19 mouse cellular contexts compared by ENCODE assay signal in genomic region chrX:59585508-59586186, GRCm38 (mm10). TPM values are rescaled to one million over a fixed set of nuclear protein-coding genes. Genes with fewer than 3 reads are reported as not detected.
DNase-seq lines count a peak whose midpoint lies in the region; ATAC-seq and TF ChIP-seq lines count a peak whose summit lies in the region.
"Had no signal": no experiment of that assay in that cellular context is flagged by ENCODE, and none has a peak within 500 bp of the region (broad histone marks: within the 10 kb centered on the region; RNA-seq: fewer than 3 reads in every experiment).

No protein-coding gene starts in this region.

- no peaks in the 10 kb centered on the region for H3K36me3 ChIP-seq in heart, embryonic 13.5 days
- H3K36me3 ChIP-seq in spleen, adult 2 months (ENCODE audit: control insufficient read depth, insufficient read depth, low read length), result no peaks in the 10 kb centered on the region
- H3K36me3 ChIP-seq: hindbrain, embryonic 12.5 days; intestine, embryonic 15.5 days; midbrain, embryonic 13.5 days had no signal

- DNase-seq in heart, postnatal 14 days, result no peak
- no peak for DNase-seq in spleen, adult 2 months (ENCODE audit: low read depth in 1 of 2, low spot score in 2 of 2)
- DNase-seq in spleen, postnatal 10 days (ENCODE audit: low spot score in 2 of 2), result no peak
- peak; percentile 50 for DNase-seq in skeletal muscle tissue, adult 2 months (ENCODE audit: low read depth, low spot score)
- DNase-seq in urinary bladder, postnatal 10 days (ENCODE audit: low spot score), result no peak
- DNase-seq in left cerebral cortex, postnatal 4 days, result no peak
- DNase-seq: adrenal gland, postnatal 10 days; cerebellum, adult 11-12 months; cerebellum, postnatal 36 days; retina, postnatal 1 day; thymus, postnatal 4 days had no signal

- H3K9me3 ChIP-seq in heart, embryonic 13.5 days, result no peaks in the 10 kb centered on the region
- H3K9me3 ChIP-seq: hindbrain, embryonic 12.5 days; intestine, embryonic 15.5 days; midbrain, embryonic 13.5 days had no signal

- no peaks in the 10 kb centered on the region; the same call in 1 of the 2 replicates for H3K27me3 ChIP-seq in heart, embryonic 13.5 days (replicated peaks)
- H3K27me3 ChIP-seq in spleen, adult 2 months (ENCODE audit: control insufficient read depth, insufficient read depth, low read length), result no peaks in the 10 kb centered on the region
- H3K27me3 ChIP-seq: hindbrain, embryonic 12.5 days; intestine, embryonic 15.5 days; midbrain, embryonic 13.5 days had no signal

- peak overlapping the region; percentile 32 for H3K4me3 ChIP-seq in heart, embryonic 13.5 days
- H3K4me3 ChIP-seq in spleen, adult 2 months (ENCODE audit: extremely low read depth, insufficient read depth, insufficient read length), result peak overlapping the region; percentile 25; the same call in 1 of the 2 replicates
- H3K4me3 ChIP-seq: hindbrain, embryonic 12.5 days; intestine, embryonic 15.5 days; layer of hippocampus, adult 2 months; midbrain, embryonic 13.5 days; myocyte had no signal

- no peak for ATAC-seq in heart, embryonic 13.5 days (ENCODE audit: extremely low read depth, insufficient number of reproducible peaks, low FRiP score, low TSS enrichment)
- ATAC-seq in activated CD4-positive, CD25-positive, alpha-beta regulatory T cell, adult 4 months, result peak; percentile 41
- ATAC-seq: intestine, embryonic 15.5 days; midbrain, embryonic 13.5 days had no signal

- intact Hi-C loops in heart, postnatal 14 days (cut with DNase I), result no loop called here
- intact Hi-C loops in left cerebral cortex, postnatal 4 days (cut with DNase I), result no loop called here

- TF ChIP-seq POLR2A in spleen, adult 2 months (IDR thresholded peaks at IDR 0.05; ENCODE audit: low read depth, low read length), result no peak

- H3K4me2 ChIP-seq in heart, embryonic 13.5 days, result peak overlapping the region; percentile 54
- H3K4me2 ChIP-seq: hindbrain, embryonic 12.5 days; intestine, embryonic 15.5 days; midbrain, embryonic 13.5 days had no signal

- H3K27ac ChIP-seq in heart, embryonic 13.5 days (replicated peaks), result peak overlapping the region; percentile 32
- H3K27ac ChIP-seq in spleen, adult 2 months (ENCODE audit: insufficient read depth, low read length), result peak overlapping the region; percentile 35; the same call in 1 of the 2 replicates
- H3K27ac ChIP-seq: hindbrain, embryonic 12.5 days; intestine, embryonic 15.5 days; layer of hippocampus, adult 2 months; liver, embryonic 14.5 days; midbrain, embryonic 13.5 days had no signal

- 0 out of 2 replicates have a peak, but pooled peaks cover 4% of the 10 kb centered on the region for H3K4me1 ChIP-seq in heart, embryonic 13.5 days
- H3K4me1 ChIP-seq in spleen, adult 2 months (ENCODE audit: control insufficient read depth, insufficient read depth, insufficient read length), result peaks cover 3% of the 10 kb centered on the region; the same call in 1 of the 2 replicates
- H3K4me1 ChIP-seq: hindbrain, embryonic 12.5 days; intestine, embryonic 15.5 days; midbrain, embryonic 13.5 days had no signal

- no peak for TF ChIP-seq CTCF in spleen, adult 2 months (IDR thresholded peaks at IDR 0.05; ENCODE audit: extremely low read depth, insufficient read depth, insufficient read length, insufficient replicate concordance)

- H3K9ac ChIP-seq in heart, embryonic 13.5 days, result peak overlapping the region; percentile 50; the same call in 1 of the 2 replicates
- H3K9ac ChIP-seq: hindbrain, embryonic 12.5 days; intestine, embryonic 15.5 days; liver, embryonic 14.5 days; midbrain, embryonic 13.5 days had no signal

- WGBS in heart, embryonic 13.5 days, result 55% methylated on average over 11 of the region's 11 CpGs
- 51% methylated on average over 11 of the region's 11 CpGs for whole genome bisulfite sequencing in spleen, adult 2 months

RNA-seq across cellular contexts. Expression of gene Fgf13, which starts 17.8 kb away (rescaled TPM):
- polyA plus RNA-seq in heart, embryonic 13.5 days (2015; fragmentation: Nextera tagmentation; extraction: Ambion mirVana), result 53.9 and 62.5 TPM in 2 replicates
- 100 to 1,000 TPM; 105 to 119 TPM for total RNA-seq in heart, postnatal 14 days (2021)
- 1.0 and 1.2 TPM in 2 replicates for polyA plus RNA-seq in spleen, adult 2 months (2012; rRNA removed)
- 1 to 10 TPM; 7.9 to 8.4 TPM for polyA plus RNA-seq in activated CD4-positive, CD25-positive, alpha-beta regulatory T cell, adult 4 months (2017; shearing (Covaris generic))
- total RNA-seq in left cerebral cortex, postnatal 4 days (2021), result 100 to 1,000 TPM; 243 to 266 TPM
